8 mouse cellular contexts compared by ENCODE assay signal in the genomic region with DNA sequence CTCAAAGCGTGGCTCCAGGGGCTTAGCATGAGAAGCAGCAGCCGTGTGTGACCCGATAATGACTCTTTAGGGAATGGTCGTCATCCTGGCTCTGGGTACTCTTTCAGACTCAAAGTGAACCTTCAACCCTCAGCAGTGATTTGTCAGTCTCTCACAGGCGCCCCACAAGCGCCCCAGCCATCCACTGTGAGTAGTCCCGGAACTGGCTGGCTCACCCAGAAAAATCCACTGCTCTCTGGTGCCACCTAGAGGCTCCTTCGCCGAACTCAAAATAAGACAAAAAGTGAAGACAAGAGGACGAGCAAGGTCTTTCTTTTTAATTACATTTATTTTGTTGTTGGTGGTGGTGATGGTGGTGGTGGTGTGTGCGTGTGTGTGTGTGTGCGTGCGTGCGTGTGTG. TPM values are rescaled to one million over a fixed set of nuclear protein-coding genes. Genes with fewer than 3 reads are reported as not detected.
DNase-seq lines count a peak whose midpoint lies in the region; ATAC-seq and TF ChIP-seq lines count a peak whose summit lies in the region.

No protein-coding gene starts in this region.

- H3K9me3 ChIP-seq in liver, embryonic 13.5 days (replicated peaks): no peaks in the 10 kb centered on the region
- H3K9me3 ChIP-seq in neural tube, embryonic 11.5 days (ENCODE audit: control insufficient read depth, low read length): no peaks in the 10 kb centered on the region

- ATAC-seq in liver, embryonic 13.5 days (ENCODE audit: low read depth): no peak
- ATAC-seq in neural tube, embryonic 11.5 days (ENCODE audit: insufficient read depth, low FRiP score, low TSS enrichment): no peak

- H3K4me3 ChIP-seq in cortical plate, adult 2 months (ENCODE audit: insufficient read depth, low read length): no peak overlapping the region
- no peak overlapping the region for H3K4me3 ChIP-seq in liver, embryonic 13.5 days (replicated peaks)
- H3K4me3 ChIP-seq in neural tube, embryonic 11.5 days (ENCODE audit: low read depth, low read length): no peak overlapping the region
- H3K4me3 ChIP-seq in thymus, adult 2 months (ENCODE audit: control insufficient read depth, insufficient read depth, low read length): no peak overlapping the region

- no peak for TF ChIP-seq POLR2A in cortical plate, adult 2 months (IDR thresholded peaks at IDR 0.05; ENCODE audit: extremely low read depth, insufficient read depth, low read length)
- no peak for TF ChIP-seq POLR2A in thymus, adult 2 months (IDR thresholded peaks at IDR 0.05; ENCODE audit: control insufficient read depth, extremely low read depth, insufficient read depth, low read length, poor library complexity)

- DNase-seq in CD4-positive helper T cell, adult 2 months (ENCODE audit: low read depth, low spot score): peak; percentile 50
- peak; percentile 39 for DNase-seq in WW6 (ENCODE audit: low read depth, low spot score)
- DNase-seq in gastrocnemius, postnatal 4 days (ENCODE audit: low spot score in 2 of 2): peak; percentile 40 to 51
- peak; percentile 67 for DNase-seq in kidney, postnatal 14 days
- DNase-seq in liver, embryonic 13.5 days: peak; percentile 46
- peak; percentile 77 for DNase-seq in neural tube, embryonic 11.5 days (ENCODE audit: low spot score)
- DNase-seq in thymus, adult 2 months: peak; percentile 65

- no peaks in the 10 kb centered on the region for H3K27me3 ChIP-seq in liver, embryonic 13.5 days
- no peaks in the 10 kb centered on the region for H3K27me3 ChIP-seq in neural tube, embryonic 11.5 days (ENCODE audit: control insufficient read depth, insufficient read depth, low read length)
- H3K27me3 ChIP-seq in thymus, adult 2 months (ENCODE audit: control insufficient read depth, insufficient read depth, low read length): no peaks in the 10 kb centered on the region

- H3K27ac ChIP-seq in cortical plate, adult 2 months (ENCODE audit: insufficient read depth, low read length): no peak overlapping the region
- no peak overlapping the region for H3K27ac ChIP-seq in liver, embryonic 13.5 days
- H3K27ac ChIP-seq in neural tube, embryonic 11.5 days (ENCODE audit: low read depth, low read length): no peak overlapping the region
- H3K27ac ChIP-seq in thymus, adult 2 months (ENCODE audit: control insufficient read depth, insufficient read depth, low read length): no peak overlapping the region

- WGBS in liver, embryonic 13.5 days (ENCODE audit: insufficient replicate concordance): 16% methylated on average over 14 of the region's 14 CpGs
- 23% methylated on average over 14 of the region's 14 CpGs for WGBS in neural tube, embryonic 11.5 days
- WGBS in thymus, adult 2 months: 23% methylated on average over 14 of the region's 14 CpGs

- no peak overlapping the region for H3K9ac ChIP-seq in liver, embryonic 13.5 days
- no peak overlapping the region for H3K9ac ChIP-seq in neural tube, embryonic 11.5 days (ENCODE audit: low read length)

- H3K4me2 ChIP-seq in liver, embryonic 13.5 days: no peak overlapping the region
- H3K4me2 ChIP-seq in neural tube, embryonic 11.5 days (ENCODE audit: low read depth): no peak overlapping the region

- TF ChIP-seq CTCF in cortical plate, adult 2 months (IDR thresholded peaks at IDR 0.05; ENCODE audit: extremely low read depth, insufficient read depth, low read length): peak; percentile 67
- peak; percentile 65; the same call in 1 of the 2 replicates for TF ChIP-seq CTCF in thymus, adult 2 months (IDR thresholded peaks at IDR 0.05; ENCODE audit: borderline replicate concordance, control insufficient read depth, extremely low read depth, insufficient read depth, low read length, poor library complexity)

- H3K36me3 ChIP-seq in liver, embryonic 13.5 days: no peaks in the 10 kb centered on the region
- H3K36me3 ChIP-seq in neural tube, embryonic 11.5 days (ENCODE audit: control insufficient read depth, insufficient read depth, low read length): no peaks in the 10 kb centered on the region
- no peaks in the 10 kb centered on the region for H3K36me3 ChIP-seq in thymus, adult 2 months (ENCODE audit: control insufficient read depth, insufficient read depth, low read length)

- no peaks in the 10 kb centered on the region for H3K4me1 ChIP-seq in cortical plate, adult 2 months (ENCODE audit: control insufficient read depth, insufficient read depth, low read length)
- no peaks in the 10 kb centered on the region for H3K4me1 ChIP-seq in liver, embryonic 13.5 days (replicated peaks)
- no peaks in the 10 kb centered on the region for H3K4me1 ChIP-seq in neural tube, embryonic 11.5 days (ENCODE audit: control insufficient read depth, insufficient read depth, low read length)
- H3K4me1 ChIP-seq in thymus, adult 2 months (replicated peaks; ENCODE audit: control insufficient read depth, insufficient read depth, low read length): no peaks in the 10 kb centered on the region

RNA-seq across cellular contexts. Expression of a gene that starts 18.0 kb away (rescaled TPM):
- 116 and 119 TPM in 2 replicates for polyA plus RNA-seq in cortical plate, adult 2 months (2012; rRNA removed)
- under 1 TPM; 0.20 to 0.21 TPM for total RNA-seq in gastrocnemius, postnatal 4 days (2021)
- polyA plus RNA-seq in liver, embryonic 13.5 days (2015; fragmentation: Nextera tagmentation; extraction: Ambion mirVana): not detected in 2 replicates
- polyA plus RNA-seq in neural tube, embryonic 11.5 days (2014; fragmentation: Nextera tagmentation; extraction: Ambion mirVana): 2.9 TPM in 2 replicates
- polyA plus RNA-seq in thymus, adult 2 months (2012; rRNA removed): 0.11 and 0.17 TPM in 2 replicates

RNA-seq across cellular contexts. Expression of a gene that starts 37.1 kb away (rescaled TPM):
- polyA plus RNA-seq in cortical plate, adult 2 months (2012; rRNA removed): 44.0 and 50.3 TPM in 2 replicates
- 10 to 100 TPM; 24.5 to 29.0 TPM for total RNA-seq in gastrocnemius, postnatal 4 days (2021)
- polyA plus RNA-seq in liver, embryonic 13.5 days (2015; fragmentation: Nextera tagmentation; extraction: Ambion mirVana): 78.6 and 94.8 TPM in 2 replicates
- 32.7 and 34.0 TPM in 2 replicates for polyA plus RNA-seq in neural tube, embryonic 11.5 days (2014; fragmentation: Nextera tagmentation; extraction: Ambion mirVana)
- polyA plus RNA-seq in thymus, adult 2 months (2012; rRNA removed): 24.1 and 27.2 TPM in 2 replicates

RNA-seq across cellular contexts. Expression of a gene that starts 48.6 kb away (rescaled TPM):
- polyA plus RNA-seq in cortical plate, adult 2 months (2012; rRNA removed): 127 and 133 TPM in 2 replicates
- 100 to 1,000 TPM; 105 to 111 TPM for total RNA-seq in gastrocnemius, postnatal 4 days (2021)
- 634 and 723 TPM in 2 replicates for polyA plus RNA-seq in liver, embryonic 13.5 days (2015; fragmentation: Nextera tagmentation; extraction: Ambion mirVana)
- 781 and 804 TPM in 2 replicates for polyA plus RNA-seq in neural tube, embryonic 11.5 days (2014; fragmentation: Nextera tagmentation; extraction: Ambion mirVana)
- 145 and 165 TPM in 2 replicates for polyA plus RNA-seq in thymus, adult 2 months (2012; rRNA removed)

Comparison
In these comparisons a context has a peak if more than half of its experiments do, and no peak if none do; other contexts are left out.
1. RNA of a gene that starts 18.0 kb away (polyA plus RNA-seq): 116 to 119 TPM in cortical plate, adult 2 months; 2.9 TPM in neural tube, embryonic 11.5 days, 0.11 to 0.17 TPM in thymus, adult 2 months and not detected in liver, embryonic 13.5 days; every median in the first group is over 10 times any median in the second.
2. Peak in every context shown above with its lines, with median percentiles within 50 percentile points of each other: DNase-seq.